Mouse (Mus musculus): Measurements from ENCODE around the gene Kcnmb3. TPM values are rescaled to one million over a fixed set of nuclear protein-coding genes. Genes with fewer than 3 reads are reported as not detected.

Gene Kcnmb3
- polyA plus RNA-seq, 1 experiment from 2014 or later: 0.11 TPM

GRCm38 (mm10) chr3:32490076-32490927 lies 1.7 kb downstream of the Kcnmb3 start:
- no peak for ATAC-seq (ENCODE audit: low FRiP score, low read depth)
- H3K4me1 ChIP-seq: no peaks in the 10 kb centered on the region
- H3K4me3 ChIP-seq: no peak overlapping the region
- H3K4me2 ChIP-seq (replicated peaks): no peak overlapping the region
- H3K27ac ChIP-seq: no peak overlapping the region
- no peak overlapping the region for H3K9ac ChIP-seq
- H3K27me3 ChIP-seq (replicated peaks): no peaks in the 10 kb centered on the region
- 74% methylated on average over 15 of the region's 15 CpGs for WGBS
- H3K36me3 ChIP-seq: no peaks in the 10 kb centered on the region
- H3K9me3 ChIP-seq: no peaks in the 10 kb centered on the region

DNA sequence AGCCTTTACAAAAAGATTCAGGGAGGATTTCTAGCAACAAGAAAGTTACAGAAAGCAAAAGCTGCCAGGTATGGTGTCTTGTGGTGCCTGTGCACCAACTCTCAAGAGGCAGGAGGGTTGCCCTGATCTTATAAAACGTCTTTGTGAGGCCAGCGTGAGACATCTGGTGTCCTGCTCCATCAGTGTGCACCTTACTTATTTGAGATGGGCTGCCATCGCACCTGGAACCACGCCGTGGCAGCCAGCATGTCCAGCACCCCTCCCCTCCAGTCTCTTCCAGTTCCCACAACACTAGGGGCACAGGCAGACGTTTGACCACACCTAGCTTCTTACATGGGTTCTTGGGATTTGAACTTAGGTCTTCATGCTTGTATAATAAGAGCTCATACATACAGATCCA lies 3.9 kb downstream of the Kcnmb3 start:
- WGBS: 83% methylated on average over 6 of the region's 6 CpGs
- Histone ChIP-seq H3K4me1 (no peaks in the 10 kb centered on the region), H3K9ac (no peak overlapping the region), H3K9me3 (no peaks in the 10 kb centered on the region), H3K4me2 (replicated peaks) (no peak overlapping the region), H3K36me3 (no peaks in the 10 kb centered on the region), H3K27ac (no peak overlapping the region), H3K4me3 (no peak overlapping the region), H3K27me3 (replicated peaks) (no peaks in the 10 kb centered on the region)
- no peak for ATAC-seq (ENCODE audit: low FRiP score, low read depth)

DNA sequence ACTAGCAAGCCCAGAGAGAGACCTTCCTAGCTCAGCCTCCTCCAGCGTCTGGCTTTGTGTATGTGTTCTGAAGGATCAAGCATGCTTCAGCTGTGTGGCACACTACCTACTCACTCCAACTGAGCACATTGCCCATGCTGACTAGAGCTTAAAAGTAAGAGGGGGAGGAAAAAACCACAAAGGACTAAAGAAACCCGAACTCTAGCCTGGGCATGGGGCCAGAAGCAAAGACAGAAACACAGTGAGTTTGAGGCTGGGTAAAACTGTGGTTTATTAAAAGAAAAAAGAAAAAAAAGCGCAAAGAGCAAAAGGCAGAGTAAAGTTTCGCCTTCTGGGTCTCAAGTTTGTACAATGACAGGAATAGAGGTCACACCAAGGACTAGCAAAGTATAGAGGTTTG lies 5.5 kb downstream of the Kcnmb3 start:
- Histone ChIP-seq H3K4me1 (no peaks in the 10 kb centered on the region), H3K4me3 (no peak overlapping the region), H3K36me3 (no peaks in the 10 kb centered on the region), H3K27me3 (replicated peaks) (no peaks in the 10 kb centered on the region), H3K4me2 (replicated peaks) (no peak overlapping the region), H3K27ac (no peak overlapping the region), H3K9ac (no peak overlapping the region), H3K9me3 (no peaks in the 10 kb centered on the region)
- WGBS: 88% methylated on average over 4 of the region's 4 CpGs
- no peak for ATAC-seq (ENCODE audit: low FRiP score, low read depth)

- H3K27me3 ChIP-seq (replicated peaks): no peaks in the 10 kb centered on the region
- H3K9me3 ChIP-seq: no peaks in the 10 kb centered on the region
- H3K27ac ChIP-seq: no peak overlapping the region
- ATAC-seq (ENCODE audit: low FRiP score, low read depth): no peak
- no peaks in the 10 kb centered on the region for H3K4me1 ChIP-seq
- H3K9ac ChIP-seq: no peak overlapping the region
- WGBS: 79% methylated on average over 3 of the region's 3 CpGs
- no peak overlapping the region for H3K4me3 ChIP-seq
- H3K4me2 ChIP-seq (replicated peaks): no peak overlapping the region
- H3K36me3 ChIP-seq: no peaks in the 10 kb centered on the region
Observed at GRCm38 (mm10) chr3:32483035-32483434, 9.0 kb downstream of the Kcnmb3 start.

- Histone ChIP-seq H3K27ac (no peak overlapping the region), H3K27me3 (replicated peaks) (no peaks in the 10 kb centered on the region), H3K4me3 (no peak overlapping the region), H3K9me3 (no peaks in the 10 kb centered on the region), H3K4me1 (no peaks in the 10 kb centered on the region), H3K36me3 (no peaks in the 10 kb centered on the region), H3K9ac (no peak overlapping the region), H3K4me2 (replicated peaks) (no peak overlapping the region)
- no peak for ATAC-seq (ENCODE audit: low FRiP score, low read depth)
- 91% methylated on average over 7 of the region's 7 CpGs for WGBS
Observed at GRCm38 (mm10) chr3:32479961-32480360, 12.1 kb downstream of the Kcnmb3 start.

DNA sequence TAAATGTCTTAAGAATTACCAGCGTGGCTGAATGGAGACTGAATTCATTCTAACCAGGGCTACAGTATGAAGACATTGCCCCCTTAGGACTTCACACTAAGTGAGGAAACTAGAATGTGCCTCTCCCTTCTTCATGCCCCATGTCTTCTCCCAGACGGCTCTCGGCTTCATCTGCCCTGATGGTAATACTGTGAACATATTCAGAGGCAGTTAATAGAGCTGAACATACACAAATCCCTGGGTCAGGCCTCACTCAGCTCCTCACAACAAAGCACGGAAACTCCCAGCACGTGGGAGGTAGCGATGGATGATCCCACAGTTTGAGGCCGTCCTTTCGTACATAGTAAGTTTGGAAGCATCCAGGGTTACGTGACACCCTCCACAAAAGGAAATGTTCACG lies 18.8 kb downstream of the Kcnmb3 start:
- ATAC-seq (ENCODE audit: low FRiP score, low read depth): no peak
- Histone ChIP-seq H3K4me1 (0 out of 2 replicates have a peak, but pooled peaks cover 3% of the 10 kb centered on the region), H3K9me3 (no peaks in the 10 kb centered on the region), H3K27me3 (replicated peaks) (no peaks in the 10 kb centered on the region), H3K9ac (no peak overlapping the region), H3K36me3 (no peaks in the 10 kb centered on the region), H3K27ac (no peak overlapping the region), H3K4me3 (no peak overlapping the region), H3K4me2 (replicated peaks) (no peak overlapping the region)
- 82% methylated on average over 10 of the region's 10 CpGs for WGBS

DNA sequence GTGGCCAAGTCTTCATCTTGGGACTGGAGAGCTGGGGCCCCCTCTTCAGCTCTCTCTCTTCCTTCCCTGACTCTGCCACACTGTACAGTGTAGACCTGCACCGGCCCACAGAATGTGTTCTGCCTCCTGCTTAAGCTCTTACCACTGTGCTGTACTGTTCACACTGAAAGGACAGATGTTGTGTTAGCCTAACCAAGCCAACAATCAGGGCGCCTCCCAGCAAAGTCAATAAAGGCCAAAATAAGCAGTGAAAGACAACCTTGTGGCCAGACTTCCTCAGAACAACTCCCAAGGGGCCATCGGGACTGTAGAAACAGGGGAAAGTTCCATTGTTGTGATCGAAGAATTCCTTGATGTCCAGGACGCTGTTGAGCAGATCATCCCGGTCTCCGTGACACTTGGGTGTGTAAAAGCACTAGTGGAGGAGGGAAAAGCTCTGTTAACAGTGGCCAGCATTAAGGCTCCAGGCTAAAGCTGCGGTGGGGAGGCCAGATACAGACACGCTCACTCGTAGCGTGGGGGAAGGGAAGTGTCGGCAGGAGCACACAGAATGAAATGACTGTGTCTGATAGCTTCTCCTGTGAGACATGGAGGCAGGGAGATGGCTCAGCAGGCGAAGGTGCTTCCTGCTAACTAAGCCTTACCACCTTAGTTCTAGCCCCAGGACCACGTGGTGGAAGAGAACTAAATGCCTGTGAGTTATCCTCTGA lies 19.7 kb downstream of the Kcnmb3 start:
- Histone ChIP-seq H3K4me3 (no peak overlapping the region), H3K27ac (no peak overlapping the region), H3K9me3 (no peaks in the 10 kb centered on the region), H3K4me2 (replicated peaks) (no peak overlapping the region), H3K36me3 (no peaks in the 10 kb centered on the region), H3K9ac (no peak overlapping the region), H3K27me3 (replicated peaks) (no peaks in the 10 kb centered on the region), H3K4me1 (0 out of 2 replicates have a peak, but pooled peaks cover 3% of the 10 kb centered on the region)
- no peak for ATAC-seq (ENCODE audit: low FRiP score, low read depth)
- WGBS: 77% methylated on average over 14 of the region's 14 CpGs

GRCm38 (mm10) chr3:32471098-32471497 lies 20.9 kb downstream of the Kcnmb3 start:
- Histone ChIP-seq H3K27me3 (replicated peaks) (no peaks in the 10 kb centered on the region), H3K4me2 (replicated peaks) (no peak overlapping the region), H3K4me3 (no peak overlapping the region), H3K36me3 (no peaks in the 10 kb centered on the region), H3K9ac (no peak overlapping the region), H3K4me1 (0 out of 2 replicates have a peak, but pooled peaks cover 3% of the 10 kb centered on the region), H3K27ac (no peak overlapping the region), H3K9me3 (no peaks in the 10 kb centered on the region)
- WGBS: 83% methylated on average over 6 of the region's 6 CpGs
- no peak for ATAC-seq (ENCODE audit: low FRiP score, low read depth)

DNA sequence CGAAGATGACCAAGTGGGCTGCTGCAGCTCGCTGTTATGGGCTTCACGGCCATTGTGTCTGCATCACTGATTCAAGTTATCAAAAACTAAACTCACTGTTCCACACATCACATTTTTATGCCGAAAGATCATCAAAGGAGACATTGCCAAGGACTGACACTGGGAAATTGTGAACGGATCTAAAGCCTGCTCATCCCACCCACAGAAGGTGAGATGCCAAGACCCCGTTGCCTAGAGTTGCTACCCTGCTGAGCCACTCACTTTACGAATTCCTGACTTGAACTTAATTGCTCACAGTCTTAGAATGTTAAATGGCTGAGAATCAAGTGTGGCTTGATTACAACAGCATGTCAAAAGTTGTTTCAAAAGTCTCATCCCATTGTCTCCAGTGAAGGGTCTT lies 21.6 kb downstream of the Kcnmb3 start:
- no peaks in the 10 kb centered on the region for H3K27me3 ChIP-seq (replicated peaks)
- H3K27ac ChIP-seq: no peak overlapping the region
- no peak overlapping the region for H3K4me3 ChIP-seq
- no peak overlapping the region for H3K9ac ChIP-seq
- no peak for ATAC-seq (ENCODE audit: low FRiP score, low read depth)
- H3K4me2 ChIP-seq (replicated peaks): no peak overlapping the region
- 72% methylated on average over 7 of the region's 7 CpGs for WGBS
- no peaks in the 10 kb centered on the region for H3K36me3 ChIP-seq
- no peaks in the 10 kb centered on the region for H3K9me3 ChIP-seq
- 0 out of 2 replicates have a peak, but pooled peaks cover 3% of the 10 kb centered on the region for H3K4me1 ChIP-seq

GRCm38 (mm10) chr3:32468411-32468810 lies 23.6 kb downstream of the Kcnmb3 start:
- Histone ChIP-seq H3K4me3 (no peak overlapping the region), H3K4me2 (replicated peaks) (no peak overlapping the region), H3K27ac (no peak overlapping the region), H3K9ac (no peak overlapping the region), H3K36me3 (peaks cover 4% of the 10 kb centered on the region; the same call in 1 of the 2 replicates), H3K9me3 (no peaks in the 10 kb centered on the region), H3K4me1 (0 out of 2 replicates have a peak, but pooled peaks cover 3% of the 10 kb centered on the region), H3K27me3 (replicated peaks) (no peaks in the 10 kb centered on the region)
- 78% methylated on average over 4 of the region's 4 CpGs for WGBS
- ATAC-seq (ENCODE audit: low FRiP score, low read depth): no peak

GRCm38 (mm10) chr3:32467321-32467720 lies 24.7 kb downstream of the Kcnmb3 start:
- Histone ChIP-seq H3K36me3 (peaks cover 14% of the 10 kb centered on the region), H3K4me1 (0 out of 2 replicates have a peak, but pooled peaks cover 3% of the 10 kb centered on the region), H3K9ac (no peak overlapping the region), H3K9me3 (no peaks in the 10 kb centered on the region), H3K27ac (no peak overlapping the region), H3K4me3 (no peak overlapping the region), H3K27me3 (replicated peaks) (no peaks in the 10 kb centered on the region), H3K4me2 (replicated peaks) (no peak overlapping the region)
- 94% methylated on average over 4 of the region's 4 CpGs for WGBS
- no peak for ATAC-seq (ENCODE audit: low FRiP score, low read depth)

- Histone ChIP-seq H3K4me1 (no peaks in the 10 kb centered on the region), H3K4me2 (replicated peaks) (no peak overlapping the region), H3K4me3 (no peak overlapping the region), H3K27ac (no peak overlapping the region), H3K9ac (no peak overlapping the region), H3K36me3 (peaks cover 79% of the 10 kb centered on the region), H3K9me3 (no peaks in the 10 kb centered on the region), H3K27me3 (replicated peaks) (no peaks in the 10 kb centered on the region)
- WGBS: 67% methylated on average over 4 of the region's 4 CpGs
- no peak for ATAC-seq (ENCODE audit: low FRiP score, low read depth)
Observed at GRCm38 (mm10) chr3:32459777-32460176, 32.3 kb downstream of the Kcnmb3 start.

Data from neural tube, embryonic 12.5 days (tissue).